Mouse (Mus musculus): ENCODE results near the gene Gm10964. TPM values are rescaled to one million over a fixed set of nuclear protein-coding genes. Genes with fewer than 3 reads are reported as not detected.

The Gm10964 gene
- polyA plus RNA-seq, 1 experiment from 2014 or later, result not detected

- ATAC-seq, result no peak
- Histone ChIP-seq H3K9me3 (replicated peaks; ENCODE audit: control insufficient read depth, low read length, poor library complexity, severe bottlenecking) (no peaks in the 10 kb centered on the region), H3K4me2 (ENCODE audit: low read length) (no peak overlapping the region), H3K27ac (ENCODE audit: low read length) (no peak overlapping the region), H3K4me1 (ENCODE audit: control insufficient read depth, insufficient read depth, low read length) (peaks cover 4% of the 10 kb centered on the region; the same call in 1 of the 2 replicates), H3K27me3 (ENCODE audit: control insufficient read depth, insufficient read depth, low read depth, low read length) (no peaks in the 10 kb centered on the region), H3K4me3 (ENCODE audit: low read depth, low read length) (no peak overlapping the region), H3K36me3 (ENCODE audit: control insufficient read depth, insufficient read depth, low read length) (peaks cover 10% of the 10 kb centered on the region), H3K9ac (ENCODE audit: low read depth, low read length) (no peak overlapping the region)
- WGBS, result 69% methylated on average over 3 of the region's 3 CpGs
Measured at GRCm38 (mm10) chr3:103766789-103767188, 27.6 kb downstream of the Gm10964 start.

GRCm38 (mm10) chr3:103771531-103772130 lies 32.5 kb downstream of the Gm10964 start:
- Histone ChIP-seq H3K9me3 (replicated peaks; ENCODE audit: control insufficient read depth, low read length, poor library complexity, severe bottlenecking) (no peaks in the 10 kb centered on the region), H3K4me2 (ENCODE audit: low read length) (no peak overlapping the region), H3K36me3 (ENCODE audit: control insufficient read depth, insufficient read depth, low read length) (peaks cover 3% of the 10 kb centered on the region), H3K4me3 (ENCODE audit: low read depth, low read length) (no peak overlapping the region), H3K27ac (ENCODE audit: low read length) (no peak overlapping the region), H3K9ac (ENCODE audit: low read depth, low read length) (no peak overlapping the region), H3K27me3 (ENCODE audit: control insufficient read depth, insufficient read depth, low read depth, low read length) (no peaks in the 10 kb centered on the region), H3K4me1 (ENCODE audit: control insufficient read depth, insufficient read depth, low read length) (peaks cover 5% of the 10 kb centered on the region; the same call in 1 of the 2 replicates)
- 66% methylated on average over 9 of the region's 9 CpGs for WGBS
- no peak for ATAC-seq

GRCm38 (mm10) chr3:103772846-103773245 lies 33.7 kb downstream of the Gm10964 start:
- Histone ChIP-seq H3K9ac (ENCODE audit: low read depth, low read length) (no peak overlapping the region), H3K27ac (ENCODE audit: low read length) (no peak overlapping the region), H3K27me3 (ENCODE audit: control insufficient read depth, insufficient read depth, low read depth, low read length) (no peaks in the 10 kb centered on the region), H3K4me3 (ENCODE audit: low read depth, low read length) (no peak overlapping the region), H3K4me2 (ENCODE audit: low read length) (no peak overlapping the region), H3K9me3 (replicated peaks; ENCODE audit: control insufficient read depth, low read length, poor library complexity, severe bottlenecking) (no peaks in the 10 kb centered on the region), H3K4me1 (ENCODE audit: control insufficient read depth, insufficient read depth, low read length) (peaks cover 5% of the 10 kb centered on the region; the same call in 1 of the 2 replicates), H3K36me3 (ENCODE audit: control insufficient read depth, insufficient read depth, low read length) (peaks cover 10% of the 10 kb centered on the region)
- WGBS, result 66% methylated on average over 4 of the region's 4 CpGs
- ATAC-seq, result no peak

- Histone ChIP-seq H3K4me2 (ENCODE audit: low read length) (no peak overlapping the region), H3K4me1 (ENCODE audit: control insufficient read depth, insufficient read depth, low read length) (peaks cover 5% of the 10 kb centered on the region; the same call in 1 of the 2 replicates), H3K9me3 (replicated peaks; ENCODE audit: control insufficient read depth, low read length, poor library complexity, severe bottlenecking) (no peaks in the 10 kb centered on the region), H3K4me3 (ENCODE audit: low read depth, low read length) (no peak overlapping the region), H3K36me3 (ENCODE audit: control insufficient read depth, insufficient read depth, low read length) (peaks cover 7% of the 10 kb centered on the region; the same call in 1 of the 2 replicates), H3K27ac (ENCODE audit: low read length) (no peak overlapping the region), H3K9ac (ENCODE audit: low read depth, low read length) (no peak overlapping the region), H3K27me3 (ENCODE audit: control insufficient read depth, insufficient read depth, low read depth, low read length) (no peaks in the 10 kb centered on the region)
- ATAC-seq, result no peak
- 79% methylated on average over 3 of the region's 3 CpGs for WGBS
Measured at GRCm38 (mm10) chr3:103773508-103773907, 34.3 kb downstream of the Gm10964 start.

- H3K9me3 ChIP-seq (replicated peaks; ENCODE audit: control insufficient read depth, low read length, poor library complexity, severe bottlenecking), result no peaks in the 10 kb centered on the region
- H3K27me3 ChIP-seq (ENCODE audit: control insufficient read depth, insufficient read depth, low read depth, low read length), result no peaks in the 10 kb centered on the region
- no peak overlapping the region for H3K9ac ChIP-seq (ENCODE audit: low read depth, low read length)
- H3K4me3 ChIP-seq (ENCODE audit: low read depth, low read length), result no peak overlapping the region
- no peak overlapping the region for H3K4me2 ChIP-seq (ENCODE audit: low read length)
- WGBS, result 77% methylated on average over 15 of the region's 15 CpGs
- H3K4me1 ChIP-seq (ENCODE audit: control insufficient read depth, insufficient read depth, low read length), result peaks cover 5% of the 10 kb centered on the region; the same call in 1 of the 2 replicates
- peaks cover 7% of the 10 kb centered on the region; the same call in 1 of the 2 replicates for H3K36me3 ChIP-seq (ENCODE audit: control insufficient read depth, insufficient read depth, low read length)
- peak; percentile 60; the same call in 1 of the 2 replicates for ATAC-seq
- H3K27ac ChIP-seq (ENCODE audit: low read length), result no peak overlapping the region
Measured at GRCm38 (mm10) chr3:103774009-103774408, 34.8 kb downstream of the Gm10964 start.

- Histone ChIP-seq H3K9me3 (replicated peaks; ENCODE audit: control insufficient read depth, low read length, poor library complexity, severe bottlenecking) (no peaks in the 10 kb centered on the region), H3K4me1 (ENCODE audit: control insufficient read depth, insufficient read depth, low read length) (0 out of 2 replicates have a peak, but pooled peaks cover 4% of the 10 kb centered on the region), H3K4me2 (ENCODE audit: low read length) (no peak overlapping the region), H3K27ac (ENCODE audit: low read length) (no peak overlapping the region), H3K4me3 (ENCODE audit: low read depth, low read length) (no peak overlapping the region), H3K27me3 (ENCODE audit: control insufficient read depth, insufficient read depth, low read depth, low read length) (no peaks in the 10 kb centered on the region), H3K36me3 (ENCODE audit: control insufficient read depth, insufficient read depth, low read length) (peaks cover 7% of the 10 kb centered on the region; the same call in 1 of the 2 replicates), H3K9ac (ENCODE audit: low read depth, low read length) (no peak overlapping the region)
- ATAC-seq, result no peak
- 91% methylated on average over 11 of the region's 11 CpGs for WGBS
Measured at GRCm38 (mm10) chr3:103777940-103778339, 38.8 kb downstream of the Gm10964 start.

- Histone ChIP-seq H3K36me3 (ENCODE audit: control insufficient read depth, insufficient read depth, low read length) (peaks cover 7% of the 10 kb centered on the region; the same call in 1 of the 2 replicates), H3K27ac (ENCODE audit: low read length) (no peak overlapping the region), H3K4me2 (ENCODE audit: low read length) (no peak overlapping the region), H3K4me3 (ENCODE audit: low read depth, low read length) (no peak overlapping the region), H3K9ac (ENCODE audit: low read depth, low read length) (no peak overlapping the region), H3K27me3 (ENCODE audit: control insufficient read depth, insufficient read depth, low read depth, low read length) (no peaks in the 10 kb centered on the region), H3K4me1 (ENCODE audit: control insufficient read depth, insufficient read depth, low read length) (peaks cover 4% of the 10 kb centered on the region; the same call in 1 of the 2 replicates), H3K9me3 (replicated peaks; ENCODE audit: control insufficient read depth, low read length, poor library complexity, severe bottlenecking) (no peaks in the 10 kb centered on the region)
- WGBS, result 84% methylated on average over 6 of the region's 6 CpGs
- ATAC-seq, result no peak
Measured at GRCm38 (mm10) chr3:103778660-103779059, 39.5 kb downstream of the Gm10964 start.

GRCm38 (mm10) chr3:103779183-103779582 lies 40.0 kb downstream of the Gm10964 start:
- Histone ChIP-seq H3K36me3 (ENCODE audit: control insufficient read depth, insufficient read depth, low read length) (peaks cover 7% of the 10 kb centered on the region; the same call in 1 of the 2 replicates), H3K27ac (ENCODE audit: low read length) (no peak overlapping the region), H3K4me3 (ENCODE audit: low read depth, low read length) (no peak overlapping the region), H3K27me3 (ENCODE audit: control insufficient read depth, insufficient read depth, low read depth, low read length) (no peaks in the 10 kb centered on the region), H3K4me1 (ENCODE audit: control insufficient read depth, insufficient read depth, low read length) (peaks cover 4% of the 10 kb centered on the region; the same call in 1 of the 2 replicates), H3K9me3 (replicated peaks; ENCODE audit: control insufficient read depth, low read length, poor library complexity, severe bottlenecking) (no peaks in the 10 kb centered on the region), H3K9ac (ENCODE audit: low read depth, low read length) (no peak overlapping the region), H3K4me2 (ENCODE audit: low read length) (no peak overlapping the region)
- 77% methylated on average over 7 of the region's 7 CpGs for WGBS
- ATAC-seq, result no peak

GRCm38 (mm10) chr3:103780271-103780670 lies 41.1 kb downstream of the Gm10964 start:
- no peak for ATAC-seq
- H3K4me1 ChIP-seq (ENCODE audit: control insufficient read depth, insufficient read depth, low read length), result peaks cover 4% of the 10 kb centered on the region; the same call in 1 of the 2 replicates
- H3K4me3 ChIP-seq (ENCODE audit: low read depth, low read length), result no peak overlapping the region
- H3K9me3 ChIP-seq (replicated peaks; ENCODE audit: control insufficient read depth, low read length, poor library complexity, severe bottlenecking), result no peaks in the 10 kb centered on the region
- H3K27me3 ChIP-seq (ENCODE audit: control insufficient read depth, insufficient read depth, low read depth, low read length), result no peaks in the 10 kb centered on the region
- no peak overlapping the region for H3K9ac ChIP-seq (ENCODE audit: low read depth, low read length)
- no peak overlapping the region for H3K27ac ChIP-seq (ENCODE audit: low read length)
- WGBS, result 91% methylated on average over 3 of the region's 3 CpGs
- H3K4me2 ChIP-seq (ENCODE audit: low read length), result no peak overlapping the region
- H3K36me3 ChIP-seq (ENCODE audit: control insufficient read depth, insufficient read depth, low read length), result peaks cover 7% of the 10 kb centered on the region; the same call in 1 of the 2 replicates

Data from midbrain, embryonic 16.5 days (tissue).